Mouse (Mus musculus) limb, embryonic 11.5 days (tissue): Measurements from ENCODE around the gene Trpv3. TPM values are rescaled to one million over a fixed set of nuclear protein-coding genes. Genes with fewer than 3 reads are reported as not detected.

Experiments used
- ATAC-seq: fragments of 200-750 bp; cut with Nextera tagmentation; 2 replicates; pipeline ENCODE4 v1.8.0; 2017; ENCODE audit warnings: low read depth; ENCODE audit not compliant: insufficient number of reproducible peaks, low FRiP score, low TSS enrichment
- DNase-seq: peaks from one replicate; pipeline ENCODE4 v3.0.0-alpha.2; 2015; ENCODE audit warnings: low spot score
- H3K27ac ChIP-seq: fragments of 300-500 bp; sonication (generic); replicated peaks from 2 replicates; pipeline ENCODE4 v1.5.1; 2014; ENCODE audit warnings: low read depth, mild to moderate bottlenecking, low read length
- H3K27me3 ChIP-seq: fragments of 300-500 bp; sonication (generic); 2 replicates; pipeline ENCODE4 v1.6.1; 2014; ENCODE audit warnings: mild to moderate bottlenecking, low read length, mixed read lengths; ENCODE audit not compliant: control insufficient read depth, insufficient read depth
- H3K36me3 ChIP-seq: fragments of 300-500 bp; sonication (generic); 2 replicates; pipeline ENCODE4 v1.6.1; 2014; ENCODE audit warnings: mild to moderate bottlenecking, low read length, moderate library complexity, mixed read lengths; ENCODE audit not compliant: control insufficient read depth, insufficient read depth
- H3K4me1 ChIP-seq: fragments of 300-500 bp; sonication (generic); 2 replicates; pipeline ENCODE4 v1.6.1; 2014; ENCODE audit warnings: low read length, mixed read lengths; ENCODE audit not compliant: control insufficient read depth, insufficient read depth
- H3K4me2 ChIP-seq: fragments of 300-500 bp; sonication (generic); 2 replicates; pipeline ENCODE4 v1.6.1; 2014; ENCODE audit warnings: low read depth, mild to moderate bottlenecking, moderate library complexity; ENCODE audit not compliant: severe bottlenecking
- H3K4me3 ChIP-seq: fragments of 300-500 bp; sonication (generic); 2 replicates; pipeline ENCODE4 v1.5.1; 2014; ENCODE audit warnings: low read depth, low read length
- H3K9ac ChIP-seq: fragments of 300-500 bp; sonication (generic); 2 replicates; pipeline ENCODE4 v1.6.1; 2014; ENCODE audit warnings: mild to moderate bottlenecking, low read length
- H3K9me3 ChIP-seq: fragments of 300-500 bp; sonication (generic); 2 replicates; pipeline ENCODE4 v1.6.1; 2016; ENCODE audit warnings: low read length; ENCODE audit not compliant: control insufficient read depth
- WGBS: fragments of 180-500 bp; shearing (Covaris S2); extraction: QIAGEN DNeasy Blood & Tissue Kit; methylation state at CpG from one replicate; pipeline ENCODE4 v1.1.7; 2014; 5-methylcytosine and 5-hydroxymethylcytosine counted together
- polyA plus RNA-seq: library from polyadenylated mRNA; unstranded; fragments of >200 nt; fragmentation: Nextera tagmentation; extraction: Ambion mirVana; gene quantifications from 2 replicates; pipeline ENCODE4 v1.2.1, GENCODE M21; 2014

Trpv3 gene
- polyA plus RNA-seq, 1 experiment from 2014 or later = 0.08 TPM

DNA sequence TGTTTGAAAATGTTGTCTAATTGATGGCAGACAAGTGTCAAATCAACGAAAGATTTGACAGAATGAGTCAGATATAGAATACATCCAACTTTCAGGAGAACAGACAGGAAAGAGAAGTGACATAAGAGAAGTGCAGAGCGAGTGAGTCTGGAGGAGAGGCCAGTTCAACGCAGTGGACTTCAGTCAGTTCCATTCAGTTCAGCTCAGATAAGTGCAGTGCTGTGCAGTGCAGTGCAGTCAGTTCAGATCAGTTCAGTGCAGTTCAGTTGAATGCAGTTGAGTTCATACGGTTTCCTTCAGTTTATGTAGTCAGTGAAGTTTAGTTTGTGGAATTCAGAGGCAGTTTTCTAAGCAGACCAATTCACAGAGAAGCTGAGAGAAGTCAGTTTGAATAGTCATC, 69.7 kb downstream of the Trpv3 start:
- no peak overlapping the region for H3K27ac ChIP-seq
- no peaks in the 10 kb centered on the region for H3K36me3 ChIP-seq
- H3K9ac ChIP-seq = no peak overlapping the region
- no peak overlapping the region for H3K4me3 ChIP-seq
- no peaks in the 10 kb centered on the region for H3K4me1 ChIP-seq
- ATAC-seq (no peak), DNase-seq (no peak)
- WGBS = 78% methylated on average over 4 of the region's 4 CpGs
- no peaks in the 10 kb centered on the region for H3K9me3 ChIP-seq
- no peaks in the 10 kb centered on the region for H3K27me3 ChIP-seq
- no peak overlapping the region for H3K4me2 ChIP-seq

Other genes starting within 250 kb of the Trpv3 start
- 2.7 and 3.0 TPM in 2 replicates for gene Camkk1, start 248.4 kb upstream of the Trpv3 start, polyA plus RNA-seq
- 13.8 and 14.4 TPM in 2 replicates for gene Ncbp3, start 219.6 kb upstream of the Trpv3 start, polyA plus RNA-seq
- gene Itgae, start 176.8 kb upstream of the Trpv3 start, polyA plus RNA-seq = 0.51 and 0.54 TPM in 2 replicates
- 19.5 and 19.9 TPM in 2 replicates for gene Haspin, start 129.1 kb upstream of the Trpv3 start, polyA plus RNA-seq
- gene P2rx5, start 107.0 kb upstream of the Trpv3 start, polyA plus RNA-seq = 0.08 TPM in 1 of 2 replicates, not detected in the other
- 95.2 and 111 TPM in 2 replicates for gene Emc6, start 90.4 kb upstream of the Trpv3 start, polyA plus RNA-seq
- gene Tax1bp3, start 90.3 kb upstream of the Trpv3 start, polyA plus RNA-seq = 220 and 222 TPM in 2 replicates
- 23.6 and 25.5 TPM in 2 replicates for gene Ctns, start 68.3 kb upstream of the Trpv3 start, polyA plus RNA-seq
- gene Shpk, start 67.9 kb upstream of the Trpv3 start, polyA plus RNA-seq = 0.74 and 1.0 TPM in 2 replicates
- gene Trpv1, start 33.1 kb upstream of the Trpv3 start, polyA plus RNA-seq = 0.09 TPM in 2 replicates
- not detected in 2 replicates for gene Aspa, start 62.2 kb downstream of the Trpv3 start, polyA plus RNA-seq
- not detected in 2 replicates for gene Gm49340, start 62.4 kb downstream of the Trpv3 start, polyA plus RNA-seq
- not detected in 2 replicates for gene Spata22, start 62.4 kb downstream of the Trpv3 start, polyA plus RNA-seq
- gene Olfr20, start 83.4 kb downstream of the Trpv3 start, polyA plus RNA-seq = not detected in 2 replicates
- not detected in 2 replicates for gene Olfr376, start 103.9 kb downstream of the Trpv3 start, polyA plus RNA-seq
- gene Olfr1, start 132.2 kb downstream of the Trpv3 start, polyA plus RNA-seq = not detected in 2 replicates
- gene Olfr378, start 161.1 kb downstream of the Trpv3 start, polyA plus RNA-seq = not detected in 2 replicates
- not detected in 2 replicates for gene Olfr380, start 190.1 kb downstream of the Trpv3 start, polyA plus RNA-seq
- not detected in 2 replicates for gene Olfr381, start 224.2 kb downstream of the Trpv3 start, polyA plus RNA-seq
- not detected in 2 replicates for gene Olfr382, start 249.8 kb downstream of the Trpv3 start, polyA plus RNA-seq